Mouse (Mus musculus) C2C12 (cell line): ENCODE results near the gene Gpatch1.

ENCODE experiments used
- CEBPB ChIP-seq: IDR thresholded peaks from one replicate; pipeline ENCODE4 v1.6.1; 2011; ENCODE audit warnings: low read depth, mild to moderate bottlenecking, control low read depth, moderate library complexity
- CTCF ChIP-seq: IDR thresholded peaks from one replicate; pipeline ENCODE4 v1.5.1; 2011; ENCODE audit not compliant: control insufficient read depth, insufficient read depth, insufficient read length
- FOSL1 ChIP-seq: IDR thresholded peaks from one replicate; pipeline ENCODE4 v1.8.0; 2011; ENCODE audit warnings: mild to moderate bottlenecking, low read length; ENCODE audit not compliant: poor library complexity, insufficient read depth, severe bottlenecking
- MAX ChIP-seq: IDR thresholded peaks from one replicate; pipeline ENCODE4 v1.6.1; 2011; ENCODE audit warnings: mild to moderate bottlenecking, control low read depth
- MYOD1 ChIP-seq: IDR thresholded peaks from one replicate; pipeline ENCODE4 v1.6.1; 2011; ENCODE audit warnings: low read depth; ENCODE audit not compliant: control insufficient read depth, insufficient read length
- USF1 ChIP-seq: IDR thresholded peaks from one replicate; pipeline ENCODE4 v1.6.1; 2011; ENCODE audit warnings: low read depth, mild to moderate bottlenecking, control low read depth, moderate library complexity

- TF ChIP-seq CTCF, result no peak
- TF ChIP-seq USF1, result no peak
- TF ChIP-seq MYOD1, result no peak
- TF ChIP-seq CEBPB, result no peak
- no peak for TF ChIP-seq MAX
- no peak for TF ChIP-seq FOSL1
Measured at GRCm38 (mm10) chr7:35322732-35323420, 4.6 kb upstream of the Gpatch1 start.
